Mouse (Mus musculus): ENCODE data around the gene Cd101. TPM values are rescaled to one million over a fixed set of nuclear protein-coding genes. Genes with fewer than 3 reads are reported as not detected.

Gene Cd101
- total RNA-seq, 2 experiments from 2014 or later = 0.13 to 0.20 TPM

DNA sequence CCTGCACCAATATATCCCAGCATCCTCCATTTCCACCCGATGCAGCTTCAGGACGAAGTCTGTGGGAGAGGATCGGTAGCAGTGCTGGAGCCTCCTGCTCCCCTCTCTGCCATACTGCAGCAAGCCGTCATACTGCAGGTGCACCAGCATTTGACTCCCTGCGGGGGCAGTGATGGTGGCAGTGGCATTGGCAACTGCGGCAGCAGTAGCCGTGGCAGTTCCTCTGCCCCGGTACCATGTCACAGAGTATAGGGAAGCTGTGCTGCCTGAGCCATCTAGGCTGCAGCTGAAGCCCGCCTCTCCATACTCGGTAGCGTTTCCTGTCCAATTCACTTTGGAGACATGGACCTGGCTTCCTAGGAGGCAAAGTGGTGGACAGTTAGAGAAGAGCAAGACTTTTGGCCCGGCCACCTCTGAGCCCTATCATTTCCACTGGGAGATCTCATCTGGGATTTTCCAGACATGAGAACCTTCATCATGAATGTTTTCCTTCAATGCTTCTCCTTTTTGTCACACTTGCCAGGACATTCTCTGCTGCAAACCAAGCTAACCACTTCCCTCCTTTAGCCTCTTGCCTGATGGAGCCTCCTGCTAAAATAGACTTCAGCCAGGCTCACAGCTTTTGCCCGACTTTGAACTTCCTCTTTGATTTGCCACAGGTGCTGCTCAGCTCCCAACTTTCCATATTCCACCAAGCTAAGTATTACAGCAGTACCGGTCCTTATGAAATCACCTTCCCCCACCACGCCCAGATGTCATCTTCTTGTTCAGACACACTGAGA lies 25.6 kb downstream of the Cd101 start:
- DNase-seq = no peak

DNA sequence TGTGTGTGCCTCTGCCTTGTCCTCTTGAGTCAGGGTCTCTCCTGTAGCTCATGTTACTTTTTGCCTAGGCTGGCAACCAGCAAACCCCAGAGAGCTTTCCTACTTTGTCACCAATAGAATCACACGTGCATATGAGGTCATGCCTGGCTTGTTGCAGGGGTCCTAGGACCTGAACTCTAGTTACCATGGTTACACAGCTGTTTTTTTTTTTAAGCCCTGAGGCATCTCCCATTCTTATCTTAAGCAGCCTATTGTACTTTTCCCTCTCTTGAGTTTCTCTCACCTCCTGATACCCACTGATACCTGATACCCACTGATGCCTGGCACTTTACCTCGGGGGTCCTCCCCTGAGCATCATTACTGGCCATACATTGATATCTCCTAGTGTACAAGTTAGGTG lies 29.6 kb downstream of the Cd101 start:
- no peak for DNase-seq

DNA sequence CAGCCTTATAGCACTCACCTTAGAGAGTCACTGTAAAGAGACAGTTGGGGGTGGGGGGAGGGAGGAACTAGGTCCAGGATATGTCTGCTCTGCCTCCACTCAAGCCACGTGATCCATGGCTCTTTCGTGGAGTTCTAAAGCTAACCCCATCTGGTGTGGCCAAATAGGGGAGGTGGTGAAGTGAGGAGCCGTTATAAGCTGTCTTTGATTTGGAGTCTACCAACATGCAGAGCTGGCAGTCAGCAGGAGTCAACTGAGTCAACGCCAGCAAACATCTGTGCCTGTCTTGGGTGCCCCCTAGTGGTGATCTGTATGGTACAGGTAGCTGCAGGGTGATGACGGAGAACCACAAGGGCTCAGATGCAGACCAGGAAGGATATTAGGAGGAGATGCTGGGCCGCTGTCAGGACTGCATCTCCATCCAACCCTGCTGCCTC lies 30.4 kb downstream of the Cd101 start:
- DNase-seq = peak; percentile 30

DNA sequence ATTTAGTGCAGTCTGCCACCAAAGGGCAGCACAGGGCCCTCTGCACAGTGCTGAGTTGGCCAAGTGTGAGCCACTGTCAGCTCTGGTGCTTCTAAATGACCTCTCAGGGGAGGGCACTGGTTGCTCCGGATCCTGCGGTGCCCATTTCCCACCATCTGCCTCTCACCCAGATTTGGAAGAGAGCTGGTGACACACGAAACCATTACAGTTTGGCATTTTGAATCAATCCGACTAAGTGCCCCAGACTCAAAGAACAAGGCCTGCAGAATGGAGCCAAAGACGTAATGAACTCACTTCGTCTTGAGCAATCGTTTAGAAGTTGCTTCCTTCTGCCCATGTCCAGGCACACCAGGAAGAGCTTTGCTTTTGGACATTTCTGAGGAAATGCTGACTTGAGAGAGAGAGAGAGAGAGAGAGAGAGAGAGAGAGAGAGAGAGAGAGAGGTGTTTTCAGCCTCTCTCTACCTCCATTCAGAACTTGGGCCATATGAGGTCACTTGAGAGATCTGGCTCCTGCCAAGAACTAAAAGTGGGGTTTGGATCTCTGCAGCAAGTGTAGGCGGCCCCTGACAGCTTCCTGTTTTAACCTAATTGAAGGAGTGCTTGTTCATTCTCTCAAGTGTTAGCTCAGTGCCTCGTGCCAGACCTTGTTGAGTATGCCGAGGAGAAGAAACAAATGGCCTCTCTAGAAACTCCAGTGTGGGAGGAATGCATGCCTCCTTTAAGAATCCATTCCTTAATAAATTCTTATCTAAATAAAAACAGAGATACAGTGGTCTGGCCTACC lies 31.4 kb downstream of the Cd101 start:
- DNase-seq = no peak

DNA sequence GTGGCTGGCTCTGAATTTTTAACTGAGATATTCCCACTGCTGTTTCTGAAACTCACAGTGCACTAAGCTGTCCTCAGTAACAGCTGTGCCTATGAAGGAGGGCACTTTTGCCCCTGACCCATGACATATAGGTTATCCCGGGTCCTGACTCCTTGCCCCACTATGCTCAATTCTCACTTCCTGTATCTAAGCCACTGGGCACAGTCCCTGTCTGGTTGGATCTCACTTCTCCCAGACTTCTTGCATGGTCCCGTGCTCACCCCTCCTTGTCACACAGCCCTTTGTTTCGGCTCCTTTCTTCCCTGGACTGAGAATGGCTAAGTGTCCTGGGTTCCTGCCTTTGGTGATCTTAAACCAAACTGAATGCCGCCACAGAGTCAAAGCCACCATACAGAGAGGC lies 35.1 kb downstream of the Cd101 start:
- no peak for DNase-seq

DNA sequence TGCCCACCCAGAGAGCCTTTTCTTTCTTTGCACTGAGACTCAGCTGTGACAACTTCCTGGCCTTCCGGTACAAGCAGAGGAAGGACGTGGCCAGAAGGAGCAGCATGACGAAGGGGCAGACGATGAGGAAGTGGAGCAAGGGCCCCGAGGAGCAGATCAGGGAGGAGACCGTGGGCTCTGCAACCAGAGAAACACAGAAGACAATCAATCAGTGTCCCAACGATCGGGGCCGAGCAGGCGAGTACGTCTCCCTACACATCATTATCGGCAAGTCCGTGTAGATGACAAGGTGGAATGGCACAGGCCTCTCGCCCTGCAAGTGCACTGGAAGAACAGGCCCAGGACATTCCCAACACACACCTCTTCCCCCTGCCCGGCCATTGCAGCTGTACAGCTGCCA lies 35.6 kb downstream of the Cd101 start:
- DNase-seq = no peak

DNA sequence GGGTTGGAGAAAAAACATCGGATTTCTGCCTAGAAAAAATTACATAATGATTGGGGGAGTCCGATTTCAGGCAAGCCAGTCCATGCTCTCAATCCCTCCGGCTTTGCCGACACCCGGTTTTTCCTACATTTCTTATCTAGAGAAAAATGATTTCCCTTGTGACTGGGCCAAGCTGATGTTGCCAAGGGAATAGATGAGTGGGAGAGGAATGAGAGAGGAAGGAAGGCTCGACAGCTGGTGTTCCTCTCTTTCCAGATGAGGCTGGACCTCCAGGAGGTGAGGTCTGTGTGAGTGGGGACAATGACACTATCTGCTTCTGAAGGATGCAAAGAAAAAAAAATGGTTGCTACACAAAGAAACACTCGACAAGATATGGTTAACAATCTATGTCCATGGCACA lies 36.2 kb downstream of the Cd101 start:
- no peak for DNase-seq

DNA sequence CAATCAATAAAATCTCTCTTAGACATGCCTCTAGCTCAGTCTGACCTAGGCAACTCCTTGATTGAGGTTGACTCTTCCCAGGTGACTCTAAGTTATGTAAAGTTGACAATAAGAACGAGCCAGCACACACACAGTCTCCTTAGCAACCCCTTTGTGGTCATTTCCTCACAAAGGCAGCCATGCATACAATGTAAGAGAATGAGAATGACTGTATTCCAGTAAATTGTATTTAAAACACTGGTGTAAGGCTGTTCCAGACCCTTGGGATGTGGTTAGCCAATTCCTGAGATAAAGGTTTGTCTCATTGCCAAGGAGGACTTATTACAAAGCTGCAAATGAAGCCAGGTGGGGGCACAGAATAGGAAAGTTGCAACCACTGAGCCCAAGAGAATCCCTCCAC lies 39.1 kb downstream of the Cd101 start:
- no peak for DNase-seq

DNA sequence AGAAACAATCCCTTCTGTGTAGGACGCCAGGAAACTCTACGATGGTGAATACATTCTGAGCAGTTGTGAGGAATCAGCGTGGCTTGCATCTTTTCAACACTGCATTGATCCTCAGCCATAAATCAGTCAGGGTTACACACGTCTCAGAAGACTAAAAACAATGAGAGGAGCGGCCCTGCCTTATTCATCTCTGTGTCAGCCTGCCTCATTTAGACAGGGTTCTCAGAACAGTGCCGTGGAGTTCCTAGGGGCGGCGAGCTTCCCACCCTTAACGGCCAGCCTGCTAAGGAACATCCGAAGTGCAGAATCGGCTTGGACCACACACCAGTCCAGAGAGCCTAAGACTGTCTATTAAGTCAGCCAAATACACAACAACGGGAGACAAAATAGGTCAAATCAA lies 39.9 kb downstream of the Cd101 start:
- no peak for DNase-seq

DNA sequence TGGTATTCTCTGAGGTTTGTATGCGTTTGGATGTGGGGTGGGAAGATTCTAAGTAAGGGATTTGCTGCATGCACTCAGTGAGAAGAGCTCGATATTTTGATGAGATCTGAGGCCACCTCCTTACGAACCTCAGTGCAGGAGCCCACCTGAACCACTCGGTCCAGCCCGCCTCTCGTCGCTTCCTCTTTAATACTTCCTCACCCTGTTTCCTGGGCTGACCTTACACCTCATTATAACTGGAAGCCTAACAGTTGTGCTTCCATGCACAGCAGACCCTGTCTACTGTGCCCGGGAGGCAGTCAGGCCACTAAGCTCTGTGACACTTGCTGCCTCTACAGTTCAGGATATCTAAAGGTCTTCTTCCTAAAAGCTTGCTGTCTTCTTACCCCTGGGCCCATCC lies 50.1 kb downstream of the Cd101 start:
- no peak for DNase-seq

DNA sequence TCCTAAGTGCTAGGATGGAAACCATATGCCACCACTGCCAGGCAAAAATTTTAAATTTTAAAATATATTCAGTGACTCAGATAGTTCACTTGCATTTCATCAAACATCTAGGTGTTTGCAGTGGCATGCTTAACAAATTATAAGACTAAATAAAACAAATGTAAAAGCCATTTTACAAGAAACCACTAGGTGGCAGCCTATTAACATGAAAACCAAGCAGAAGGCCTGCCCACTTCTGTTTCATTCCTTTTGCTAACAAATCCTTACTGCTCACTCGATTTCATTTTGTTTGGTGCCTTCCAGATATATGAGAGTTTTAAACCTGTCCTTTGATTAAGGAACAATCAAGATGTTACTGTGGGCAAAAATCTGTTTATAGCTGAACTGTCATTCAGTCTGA lies 55.5 kb downstream of the Cd101 start:
- DNase-seq = no peak

DNA sequence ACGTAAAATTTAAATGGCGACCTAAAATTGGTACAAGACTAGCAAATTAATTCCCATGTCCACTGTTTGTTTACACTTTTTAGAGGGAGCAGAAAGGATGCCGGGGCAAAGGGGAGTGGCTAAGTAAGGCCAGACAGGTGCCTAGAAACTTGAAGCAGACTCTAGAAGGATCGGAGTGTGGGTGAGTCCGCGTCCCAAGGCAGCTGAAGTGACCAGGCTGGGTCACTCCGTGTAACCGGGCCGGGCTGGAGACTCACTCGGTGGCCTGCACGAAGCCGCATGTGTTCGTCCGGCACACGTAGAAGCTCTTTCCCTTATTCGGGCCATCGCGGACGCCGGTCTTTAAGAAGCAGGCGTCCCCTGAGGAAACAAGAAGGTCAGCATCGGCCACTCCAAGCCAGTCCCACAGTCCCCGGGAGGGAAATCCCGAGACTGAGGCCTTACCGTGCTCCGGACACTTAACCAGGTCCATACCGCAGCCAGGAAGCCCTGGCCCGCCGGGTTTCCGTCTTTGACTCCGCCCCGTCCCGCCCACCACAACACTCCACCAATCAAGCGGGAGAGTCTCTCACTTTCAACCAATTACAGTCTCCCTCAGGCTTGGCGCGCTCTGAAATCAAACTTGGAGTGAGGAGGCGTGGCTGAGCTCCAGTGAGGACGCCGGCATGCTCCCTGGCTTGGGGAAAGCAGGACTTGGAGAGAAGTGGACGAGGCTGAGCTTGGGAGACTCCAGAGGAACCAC lies 60.0 kb downstream of the Cd101 start, which contains the start of gene Ttf2:
Ttf2 (minus strand) TSS at position 488 of the 742 bp plus-strand sequence.
- DNase-seq = peak; percentile 92

DNA sequence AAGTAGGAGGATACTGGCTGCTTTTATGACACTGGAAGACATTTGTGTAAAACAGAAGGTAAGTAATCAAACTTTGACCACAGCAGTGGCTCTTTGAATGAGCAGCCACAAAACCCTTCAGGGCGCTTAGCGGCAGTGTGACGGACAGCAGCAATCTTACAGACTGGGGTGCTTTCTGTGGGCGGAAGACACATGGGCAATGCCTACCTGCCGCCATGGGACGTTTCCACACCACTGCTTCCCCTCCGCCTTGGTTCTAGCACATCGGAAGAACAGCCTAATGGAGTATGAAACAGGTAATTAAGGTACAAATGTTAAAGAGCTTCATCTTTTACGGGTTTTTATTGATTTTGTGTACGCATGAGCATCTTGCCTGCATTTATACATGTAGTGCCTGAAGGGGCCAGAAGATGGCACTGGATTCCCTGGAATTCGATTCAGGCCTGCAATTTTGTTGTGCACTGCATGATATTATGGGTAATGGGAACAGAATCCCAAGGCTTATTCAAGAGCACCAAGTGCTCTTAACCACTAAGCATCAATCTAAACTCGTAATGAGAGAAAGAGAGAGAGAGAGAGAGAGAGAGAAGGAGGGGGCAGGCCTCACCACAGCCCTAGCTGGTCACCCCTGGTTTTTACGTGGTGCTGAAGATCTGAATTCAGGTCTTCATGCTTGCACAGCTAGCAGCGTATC lies 65.4 kb downstream of the Cd101 start:
- DNase-seq = no peak

DNA sequence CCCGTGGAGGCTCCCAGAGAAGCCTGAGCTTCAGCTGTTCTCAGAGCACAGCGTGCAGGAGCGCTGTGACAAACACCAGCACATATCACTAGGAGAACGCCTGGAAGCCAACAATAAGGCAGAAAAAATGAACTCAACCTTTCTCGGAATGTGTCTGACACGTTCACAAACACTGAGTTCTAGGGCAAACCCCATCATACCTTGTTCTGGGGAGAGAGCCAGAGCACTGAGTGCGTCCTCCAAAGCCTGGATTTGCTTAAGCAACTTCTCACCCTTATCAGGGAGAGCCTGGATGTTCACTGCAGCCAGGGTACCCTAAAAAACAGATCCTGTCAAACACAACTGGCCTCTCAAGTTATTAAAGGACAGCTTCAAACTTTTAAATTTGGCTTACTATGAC lies 67.9 kb downstream of the Cd101 start:
- DNase-seq = no peak

DNA sequence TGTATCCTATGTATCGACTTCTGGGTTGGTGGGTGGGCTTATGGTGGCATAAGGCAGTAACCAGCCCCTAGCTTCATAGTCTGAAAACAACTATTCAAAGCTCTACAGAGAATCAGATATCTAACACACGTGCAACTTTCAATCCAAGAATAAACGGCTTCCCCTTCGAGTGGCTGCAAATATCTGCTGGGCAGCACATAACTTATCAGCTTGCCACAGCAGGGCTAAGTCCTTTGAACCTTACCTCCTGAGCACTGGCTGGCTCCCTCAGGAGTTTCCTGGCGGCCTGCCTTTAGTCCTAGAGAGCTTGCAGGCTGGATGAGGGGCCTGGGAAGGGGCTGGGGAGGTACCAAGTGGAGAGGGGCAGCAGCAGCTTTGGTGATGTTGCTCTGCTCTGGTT lies 68.3 kb downstream of the Cd101 start:
- no peak for DNase-seq

DNA sequence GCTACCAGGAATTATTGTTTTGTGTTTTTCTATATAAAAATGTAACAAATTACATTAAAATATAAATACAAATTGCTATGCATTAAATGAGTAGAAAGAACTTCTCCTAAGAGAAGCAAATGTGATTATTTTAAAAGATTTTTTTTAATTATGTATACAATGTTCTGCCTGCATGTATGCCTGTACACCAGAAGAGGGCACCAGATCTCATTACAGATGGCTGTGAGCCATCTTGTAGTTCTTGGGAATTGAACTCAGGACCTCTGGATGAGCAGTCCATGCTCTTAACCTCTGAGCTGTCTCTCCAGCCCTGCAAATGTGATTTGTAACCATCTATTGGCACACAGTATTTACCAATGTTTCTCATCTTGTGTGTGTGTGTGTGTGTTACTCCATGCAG lies 74.7 kb downstream of the Cd101 start:
- DNase-seq = no peak

DNA sequence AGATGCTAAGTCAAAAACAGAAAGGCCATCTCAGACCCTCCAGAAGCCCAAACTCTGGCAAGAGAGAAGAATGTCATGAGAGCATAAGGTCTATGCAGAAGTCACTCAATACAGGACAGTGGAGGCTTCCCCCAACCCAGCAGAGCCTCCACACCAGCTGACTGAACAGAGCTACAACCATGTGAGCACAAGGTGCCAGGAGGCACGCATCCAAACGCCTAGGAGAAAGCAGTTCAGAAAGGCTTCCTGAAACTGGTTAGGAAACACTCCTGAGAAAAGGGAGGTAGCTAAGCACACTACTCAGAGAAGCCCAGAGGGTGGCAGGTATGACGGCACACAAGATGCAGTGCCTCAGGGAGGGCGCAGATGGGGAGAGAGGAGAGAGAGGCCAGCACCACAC lies 77.8 kb downstream of the Cd101 start:
- no peak for DNase-seq

DNA sequence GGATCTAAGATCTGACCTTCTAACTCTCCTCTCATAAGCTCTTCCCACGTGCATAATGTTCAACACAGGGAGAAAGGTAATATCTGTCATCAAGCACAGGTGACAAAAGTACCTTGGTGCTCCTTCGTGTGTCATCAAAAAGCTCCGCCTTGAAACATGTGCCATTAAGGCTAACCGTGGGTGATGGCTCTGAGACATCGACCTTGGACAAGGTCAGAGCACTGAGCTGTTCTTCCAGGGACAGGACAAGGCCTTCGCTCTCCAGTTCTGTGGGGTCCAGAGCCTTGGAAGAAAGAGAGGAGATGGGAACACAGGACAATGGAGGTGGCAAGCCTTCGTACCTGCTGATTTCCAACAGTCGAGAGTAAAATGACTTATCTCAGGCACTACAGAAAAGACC lies 82.1 kb downstream of the Cd101 start:
- DNase-seq = no peak

Measured in gastrocnemius, postnatal 25 days (tissue).